Mouse (Mus musculus) hindbrain, embryonic 11.5 days (tissue): ENCODE data around the gene Vmn1r23. TPM values are rescaled to one million over a fixed set of nuclear protein-coding genes. Genes with fewer than 3 reads are reported as not detected.
"Not testable (repeated sequence)": the region's sequence is repeated elsewhere in the genome, so short reads cannot be mapped to it uniquely, and the experiment has no call there.

Source experiments
- ATAC-seq: fragments of 200-750 bp; cut with Nextera tagmentation; 2 replicates; pipeline ENCODE4 v1.8.0; 2017; ENCODE audit warnings: mild to moderate bottlenecking, moderate TSS enrichment, moderate library complexity; ENCODE audit not compliant: low FRiP score
- DNase-seq: peaks from one replicate; pipeline ENCODE4 v3.0.0-alpha.2; 2015; ENCODE audit warnings: low spot score
- H3K27ac ChIP-seq: fragments of 300-500 bp; sonication (generic); 2 replicates; pipeline ENCODE4 v1.5.1; 2014; ENCODE audit warnings: mild to moderate bottlenecking, low read depth, low read length
- H3K27me3 ChIP-seq: fragments of 300-500 bp; sonication (generic); 2 replicates; pipeline ENCODE4 v1.6.1; 2014; ENCODE audit warnings: mild to moderate bottlenecking, low read length, moderate library complexity, mixed read lengths; ENCODE audit not compliant: control insufficient read depth, insufficient read depth
- H3K36me3 ChIP-seq: fragments of 300-500 bp; sonication (generic); 2 replicates; pipeline ENCODE4 v1.6.1; 2014; ENCODE audit warnings: mild to moderate bottlenecking, low read length, moderate library complexity, mixed read lengths; ENCODE audit not compliant: control insufficient read depth, insufficient read depth
- H3K4me1 ChIP-seq: fragments of 300-500 bp; sonication (generic); replicated peaks from 2 replicates; pipeline ENCODE4 v1.6.1; 2014; ENCODE audit warnings: low read length, mixed read lengths; ENCODE audit not compliant: control insufficient read depth, insufficient read depth
- H3K4me2 ChIP-seq: fragments of 300-500 bp; sonication (generic); replicated peaks from 2 replicates; pipeline ENCODE4 v1.6.1; 2014; ENCODE audit warnings: mild to moderate bottlenecking, low read depth, low read length
- H3K4me3 ChIP-seq: fragments of 300-500 bp; sonication (generic); 2 replicates; pipeline ENCODE4 v1.5.1; 2014; ENCODE audit warnings: low read depth, low read length
- H3K9ac ChIP-seq: fragments of 300-500 bp; sonication (generic); 2 replicates; pipeline ENCODE4 v1.6.1; 2014; ENCODE audit warnings: low read depth, low read length
- H3K9me3 ChIP-seq: fragments of 300-500 bp; sonication (generic); 2 replicates; pipeline ENCODE4 v1.6.1; 2016; ENCODE audit warnings: low read length; ENCODE audit not compliant: control insufficient read depth
- WGBS: fragments of 180-500 bp; shearing (Covaris S2); extraction: QIAGEN DNeasy Blood & Tissue Kit; methylation state at CpG from one replicate; pipeline ENCODE4 v1.1.7; 2014; 5-methylcytosine and 5-hydroxymethylcytosine counted together
- polyA plus RNA-seq: library from polyadenylated mRNA; unstranded; fragments of >200 nt; fragmentation: Nextera tagmentation; extraction: Ambion mirVana; gene quantifications from 2 replicates; pipeline ENCODE4 v1.2.1, GENCODE M21; 2014

Gene Vmn1r23
- not detected in 2 replicates for polyA plus RNA-seq

DNA sequence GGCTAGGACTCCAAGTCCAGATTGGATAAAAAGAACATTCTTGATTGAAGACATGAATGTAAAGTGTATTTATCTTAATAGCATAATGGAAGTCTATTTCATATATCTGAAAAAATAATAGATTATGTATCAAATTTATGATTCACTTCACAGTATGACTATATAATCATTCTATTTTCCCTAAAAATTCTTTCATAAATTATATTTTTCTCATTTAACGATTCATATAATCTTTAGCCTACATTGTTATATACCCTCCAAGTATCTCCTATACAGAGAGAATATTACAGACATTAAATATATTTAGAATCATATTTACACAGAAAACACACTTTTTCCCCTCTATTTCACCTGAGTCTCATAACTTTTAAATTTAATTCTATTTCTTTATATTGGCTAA lies at the start of gene Vmn1r23:
TSS of gene Vmn1r23 (minus strand) at position 101 of the 400 bp plus-strand sequence.
- Histone ChIP-seq H3K36me3 (no peaks in the 10 kb centered on the region), H3K9me3 (no peaks in the 10 kb centered on the region), H3K27ac (no peak within 1 kb of the TSS), H3K4me3 (no peak within 1 kb of the TSS), H3K4me2 (no peak within 1 kb of the TSS), H3K9ac (no peak within 1 kb of the TSS), H3K27me3 (no peaks in the 10 kb centered on the region), H3K4me1 (no peaks in the 10 kb centered on the region)
- DNase-seq (no peak), ATAC-seq (no peak)
- WGBS = 86% methylated on average over 1 of the region's 1 CpGs

DNA sequence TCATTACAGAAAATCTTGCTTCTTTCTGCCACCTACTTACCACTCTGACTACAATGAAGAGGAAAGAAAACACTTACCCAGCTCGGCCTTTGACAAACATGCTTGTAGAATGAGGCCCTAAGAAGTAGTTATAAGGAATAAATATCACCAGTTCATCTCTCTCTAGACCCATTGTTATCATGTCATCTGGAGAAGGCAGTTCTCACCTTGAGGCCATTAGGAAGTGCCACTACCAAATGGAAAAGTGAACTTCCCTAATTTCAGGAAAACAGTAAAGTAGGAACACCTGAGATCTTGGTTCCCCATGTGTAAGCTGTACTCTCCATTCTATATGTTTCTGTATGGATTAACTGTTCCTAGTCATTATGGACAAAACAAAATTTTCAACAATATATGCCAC lies 34.8 kb upstream of the Vmn1r23 start, which contains the start of gene Vmn1r24:
TSS of gene Vmn1r24 (minus strand) at position 101 of the 400 bp plus-strand sequence.
- not testable (repeated sequence) for H3K9me3 ChIP-seq, H3K4me3 ChIP-seq, DNase-seq, H3K4me2 ChIP-seq, ATAC-seq, H3K27me3 ChIP-seq, H3K36me3 ChIP-seq, H3K4me1 ChIP-seq, H3K9ac ChIP-seq, H3K27ac ChIP-seq
- WGBS = 97% methylated on average over 1 of the region's 1 CpGs

DNA sequence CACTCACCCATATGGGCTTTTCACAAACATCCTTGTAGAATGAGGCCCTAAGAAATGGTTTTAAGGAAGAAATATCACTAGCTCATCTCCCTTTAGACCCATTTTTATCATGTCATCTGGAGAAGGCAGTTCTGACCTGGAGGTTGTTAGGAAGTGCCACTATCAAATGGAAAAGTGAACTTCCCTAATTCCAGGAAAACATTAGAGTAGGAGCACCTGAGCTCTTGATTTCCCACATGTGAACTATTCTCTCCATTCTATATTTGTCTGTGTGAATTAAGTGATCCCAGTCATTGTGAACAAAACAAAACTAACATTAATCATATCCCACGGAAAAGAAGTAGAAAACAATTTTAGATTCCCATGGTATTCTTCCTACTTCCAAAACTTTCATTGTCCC lies 18.7 kb downstream of the Vmn1r23 start, which contains the start of gene Vmn1r22:
TSS of gene Vmn1r22 (minus strand) at position 101 of the 400 bp plus-strand sequence.
- Histone ChIP-seq H3K9ac (no peak within 1 kb of the TSS), H3K4me2 (no peak within 1 kb of the TSS), H3K36me3 (no peaks in the 10 kb centered on the region), H3K4me3 (no peak within 1 kb of the TSS), H3K9me3 (no peaks in the 10 kb centered on the region), H3K27ac (no peak within 1 kb of the TSS), H3K27me3 (no peaks in the 10 kb centered on the region), H3K4me1 (no peaks in the 10 kb centered on the region)
- ATAC-seq (no peak), DNase-seq (no peak)
- WGBS = 88% methylated on average over 1 of the region's 1 CpGs

Other genes starting within 250 kb of the Vmn1r23 start
- 15.8 and 18.2 TPM in 2 replicates for gene Pyurf, start 234.8 kb downstream of the Vmn1r23 start, polyA plus RNA-seq
- 51.0 and 53.7 TPM in 2 replicates for gene Lancl2, start 224.3 kb downstream of the Vmn1r23 start, polyA plus RNA-seq
- 44.3 and 72.1 TPM in 2 replicates for gene Vopp1, start 101.7 kb downstream of the Vmn1r23 start, polyA plus RNA-seq
- gene Vmn1r21, start 76.5 kb downstream of the Vmn1r23 start, polyA plus RNA-seq = 0.09 TPM in 1 of 2 replicates, not detected in the other
- not detected in 2 replicates for gene Vmn1r22, start 18.8 kb downstream of the Vmn1r23 start, polyA plus RNA-seq
- not detected in 2 replicates for gene Vmn1r24, start 34.7 kb upstream of the Vmn1r23 start, polyA plus RNA-seq
- not detected in 2 replicates for gene Vmn1r25, start 54.0 kb upstream of the Vmn1r23 start, polyA plus RNA-seq
- gene Vmn1r26, start 88.3 kb upstream of the Vmn1r23 start, polyA plus RNA-seq = not detected in 2 replicates